Mouse (Mus musculus) lung, postnatal 25 days (tissue): ENCODE data around the gene Olfr198.
"Not testable (repeated sequence)": the region's sequence is repeated elsewhere in the genome, so short reads cannot be mapped to it uniquely, and the experiment has no call there.

Experiments
- DNase-seq: peaks from one replicate; pipeline ENCODE4 v3.0.0; 2022; ENCODE audit warnings: low spot score

Gene Olfr198

GRCm38 (mm10) chr16:59203433-59203832 is at the start of gene Olfr198:
Olfr198 (minus strand) TSS chr16:59203533.
- not testable (repeated sequence) for DNase-seq

- no peak for DNase-seq
These were observed 46.4 kb upstream of the Olfr198 start for GRCm38 (mm10) chr16:59249684-59250083.

- not testable (repeated sequence) for DNase-seq
These were observed 16.3 kb upstream of the Olfr198 start, which contains the start of gene Olfr199 for GRCm38 (mm10) chr16:59219667-59220066. Olfr199 (minus strand) TSS chr16:59219767.

- not testable (repeated sequence) for DNase-seq
These were observed 14.5 kb upstream of the Olfr198 start for GRCm38 (mm10) chr16:59217861-59218260.

GRCm38 (mm10) chr16:59170354-59170753 is 33.0 kb downstream of the Olfr198 start, which contains the start of gene Olfr196:
Olfr196 (minus strand) TSS chr16:59170454.
- DNase-seq = no peak

- no peak for DNase-seq
These were observed 51.3 kb downstream of the Olfr198 start for GRCm38 (mm10) chr16:59151996-59152395.
